Mouse (Mus musculus): ENCODE results near the gene Snrpg. TPM values are rescaled to one million over a fixed set of nuclear protein-coding genes. Genes with fewer than 3 reads are reported as not detected.
"Not testable (repeated sequence)": the region's sequence is repeated elsewhere in the genome, so short reads cannot be mapped to it uniquely, and the experiment has no call there.

The Snrpg gene
- total RNA-seq, 2 experiments from 2014 or later: 222 to 235 TPM

DNA sequence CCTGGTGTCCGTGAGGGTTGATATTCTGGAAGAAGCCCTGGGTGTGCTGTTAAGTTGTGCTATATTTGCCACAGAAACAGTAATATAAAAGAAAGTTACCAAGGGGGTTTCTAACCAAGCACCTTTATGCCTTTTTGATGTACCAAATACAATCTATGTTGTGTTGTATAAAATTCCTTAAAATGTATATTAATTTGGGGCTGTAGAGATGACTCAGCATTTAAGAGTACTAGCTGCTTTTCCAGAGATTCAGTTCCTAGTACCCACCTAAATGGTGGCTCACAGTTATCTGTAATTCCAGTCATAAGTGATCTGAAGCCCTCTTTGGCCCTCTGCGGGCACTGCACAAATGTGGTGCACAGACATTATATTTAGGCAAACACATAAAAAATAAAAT, 4.3 kb upstream of the Snrpg start:
- DNase-seq: no peak

DNA sequence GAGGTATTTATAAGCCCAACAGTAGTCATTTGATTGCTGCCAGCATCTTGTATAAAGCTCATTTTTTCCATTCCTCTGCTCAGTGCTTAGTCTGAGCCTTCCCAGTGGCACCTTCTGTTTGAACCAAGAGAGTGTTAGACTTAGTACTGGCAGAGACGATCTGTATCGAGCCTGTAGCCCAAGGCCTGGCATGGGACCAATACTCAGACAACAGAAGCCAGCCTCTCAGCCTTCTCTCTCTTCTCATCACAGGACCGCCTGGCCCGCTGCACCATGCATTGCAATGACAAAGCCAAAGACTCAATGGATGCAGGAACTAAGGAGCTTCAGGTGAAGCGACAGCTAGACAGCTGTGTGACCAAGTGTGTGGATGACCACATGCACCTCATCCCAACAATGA, 2.6 kb upstream of the Snrpg start:
- no peak for DNase-seq

DNA sequence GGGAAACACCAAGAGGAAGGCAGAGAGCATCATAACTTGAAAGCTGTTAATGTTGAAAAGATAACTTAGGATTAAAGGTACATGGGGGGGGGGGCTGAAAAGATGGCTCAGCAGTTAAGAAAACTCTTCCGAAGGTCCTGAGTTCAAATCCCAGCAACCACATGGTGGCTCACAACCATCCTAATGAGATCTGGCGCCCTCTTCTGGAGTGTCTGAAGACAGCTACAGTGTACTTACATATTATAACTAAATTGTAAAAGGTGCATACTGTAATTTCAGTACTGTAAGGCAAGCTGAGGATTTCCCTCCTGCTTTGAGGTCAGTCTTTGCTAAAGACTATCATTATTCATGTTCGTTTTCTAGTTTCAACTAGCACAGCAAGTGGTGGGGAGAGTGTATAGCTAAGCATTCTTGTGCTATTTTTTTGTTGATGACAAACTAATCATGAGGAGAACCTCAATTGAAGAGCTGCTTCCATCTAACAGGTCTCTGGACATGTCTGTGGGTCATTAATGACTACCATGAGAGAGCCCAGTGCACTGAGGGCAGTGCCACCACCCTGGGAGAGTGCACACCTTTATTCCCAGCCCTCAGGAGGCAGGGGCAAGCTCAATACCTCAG, 901 bp upstream of the Snrpg start:
- no peak for DNase-seq

DNA sequence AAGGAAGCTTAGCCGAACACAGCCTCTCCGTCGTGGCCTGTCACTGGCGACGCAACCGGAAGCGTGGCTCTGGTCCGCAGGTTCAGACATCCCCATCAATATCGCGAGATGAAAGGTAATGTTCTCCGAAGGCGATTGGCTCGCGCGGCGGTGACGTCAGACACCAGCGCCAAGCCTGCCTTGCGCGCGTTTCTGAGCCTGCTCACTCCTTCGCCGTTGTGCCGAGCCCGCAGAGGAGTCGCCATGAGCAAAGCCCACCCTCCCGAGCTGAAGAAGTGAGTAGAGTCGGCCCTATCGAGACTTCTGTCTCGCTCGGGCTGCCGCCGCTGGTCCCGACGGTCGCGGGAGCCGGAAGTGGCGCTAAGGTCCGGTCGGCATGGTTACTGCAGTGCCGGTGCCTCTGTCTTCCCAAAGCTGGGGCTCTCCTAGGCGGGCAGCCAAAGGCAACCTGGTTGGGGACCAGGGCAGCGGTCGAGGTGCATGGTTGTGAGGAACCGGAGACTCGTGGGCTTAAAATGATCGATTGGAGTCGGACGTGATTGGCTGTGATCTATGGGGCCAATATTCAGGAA, 322 bp downstream of the Snrpg start:
- DNase-seq: peak; percentile 97

DNA sequence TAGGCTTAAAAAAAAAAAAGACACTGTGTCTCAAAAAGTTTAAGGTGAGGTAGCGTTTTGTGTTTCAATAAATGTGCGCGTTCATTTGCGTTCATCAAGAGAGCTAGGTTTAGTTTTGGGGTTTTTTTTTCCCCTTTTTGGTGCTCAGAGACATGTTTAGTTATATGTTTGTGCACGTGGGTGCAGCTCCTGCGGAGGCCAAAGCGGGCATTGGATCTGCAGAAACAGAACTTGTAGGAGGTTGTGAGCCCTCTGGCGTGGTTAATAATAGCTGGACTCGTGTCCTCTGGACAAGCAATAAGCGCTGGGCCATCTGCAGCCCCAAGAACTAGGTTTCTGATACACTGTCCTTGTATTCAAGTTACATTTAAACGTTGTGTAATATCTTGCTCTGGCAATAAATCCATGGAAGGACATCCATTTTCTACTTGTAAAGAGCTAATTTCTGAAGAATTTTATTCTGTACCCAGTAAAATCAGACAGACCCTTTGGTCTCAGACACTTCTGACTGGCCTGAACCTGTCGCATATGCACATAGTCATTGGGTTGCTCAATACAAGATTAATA, 929 bp downstream of the Snrpg start:
- peak; percentile 44 for DNase-seq

DNA sequence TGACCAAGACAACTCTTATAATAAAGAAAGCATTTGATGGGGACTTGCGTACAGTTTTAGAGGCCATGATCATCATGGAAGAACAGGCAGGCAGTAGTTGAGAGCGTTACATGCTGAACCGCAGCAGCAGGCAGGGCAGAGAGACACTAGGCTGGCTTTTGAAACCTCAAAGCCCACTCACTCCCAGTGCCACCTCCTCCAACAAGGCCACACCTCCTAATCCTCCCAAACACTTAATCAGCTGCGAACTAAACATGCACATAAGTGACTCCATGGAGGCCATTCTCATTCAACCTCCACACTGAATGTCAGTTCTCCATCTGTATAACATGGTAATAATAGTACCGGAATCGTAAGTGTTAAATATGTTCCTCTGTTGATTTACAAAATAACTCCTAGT, 2.5 kb downstream of the Snrpg start:
- DNase-seq: no peak

DNA sequence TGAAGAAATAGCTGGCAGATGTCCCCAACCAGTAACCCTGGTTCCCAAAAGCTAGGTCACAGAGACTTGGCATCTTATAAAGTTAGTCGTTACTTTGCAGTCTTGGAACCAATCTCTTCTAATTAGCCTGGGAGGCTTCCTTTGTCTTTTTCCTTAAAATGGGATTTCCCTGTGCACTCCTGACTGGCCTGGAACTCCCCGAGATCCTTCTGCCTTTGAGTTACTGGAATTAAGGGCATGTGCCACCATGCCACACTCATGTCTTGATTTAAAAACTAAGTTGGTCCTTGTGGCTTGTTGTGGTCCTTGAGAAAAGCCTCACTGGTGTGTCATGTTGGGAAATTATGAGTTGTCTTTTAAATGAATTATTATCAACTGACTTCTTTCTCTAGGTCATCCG, 7.2 kb downstream of the Snrpg start:
- DNase-seq: peak; percentile 24

DNA sequence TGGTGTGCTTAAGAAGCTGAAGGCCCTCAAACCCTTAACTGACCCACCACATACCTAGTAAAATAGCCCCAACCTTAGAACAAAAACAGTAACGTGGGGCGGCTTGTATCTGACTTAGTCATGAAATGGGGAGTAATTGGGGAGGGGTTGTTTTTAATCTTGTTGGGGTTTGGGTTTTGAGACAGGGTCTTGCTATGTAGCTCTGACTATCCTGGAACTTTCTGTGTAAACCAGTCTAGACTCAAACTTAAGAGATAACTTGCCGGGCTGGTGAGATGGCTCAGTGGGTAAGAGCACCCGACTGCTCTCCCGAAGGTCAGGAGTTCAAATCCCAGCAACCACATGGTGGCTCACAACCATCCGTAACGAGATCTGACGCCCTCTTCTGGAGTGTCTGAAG, 9.0 kb downstream of the Snrpg start:
- not testable (repeated sequence) for DNase-seq

DNA sequence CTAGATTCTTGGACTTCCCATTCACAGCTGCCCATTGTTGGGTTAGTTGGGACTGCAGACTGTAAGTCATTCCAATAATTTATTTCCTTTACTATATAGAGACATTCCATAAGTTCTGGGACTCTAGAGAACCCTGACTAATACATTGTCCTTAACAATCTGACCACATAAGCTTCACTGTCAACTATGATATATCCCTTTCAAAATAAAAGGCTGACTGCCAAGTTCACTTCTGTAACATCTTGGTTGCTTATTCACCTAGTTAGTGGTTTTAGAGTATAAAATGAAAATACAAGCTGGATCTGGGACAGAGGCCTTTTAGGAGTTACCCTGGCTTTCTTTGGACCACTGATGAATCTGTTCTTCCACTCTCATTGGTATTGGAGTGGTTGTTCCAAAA, 11.4 kb downstream of the Snrpg start:
- no peak for DNase-seq

DNA sequence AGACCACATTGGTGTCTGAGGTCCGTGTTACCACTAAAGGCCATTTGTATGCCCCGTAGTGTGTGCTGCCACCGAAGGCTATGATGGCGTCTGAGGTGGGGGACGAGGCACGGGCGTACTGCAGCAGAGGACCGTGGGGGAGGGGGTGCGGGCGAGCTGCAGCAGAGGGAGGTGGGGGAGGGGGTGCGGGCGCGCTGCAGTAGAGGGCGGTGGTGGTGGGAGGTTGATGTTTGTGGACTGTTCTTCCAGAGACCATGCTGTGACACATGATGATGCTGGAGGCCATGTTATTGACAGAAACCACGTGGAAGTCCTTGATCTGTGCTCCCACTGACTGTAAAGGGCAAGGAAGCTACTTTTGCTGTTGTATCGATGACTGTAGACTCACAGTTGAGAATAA, 12.3 kb downstream of the Snrpg start:
- no peak for DNase-seq

DNA sequence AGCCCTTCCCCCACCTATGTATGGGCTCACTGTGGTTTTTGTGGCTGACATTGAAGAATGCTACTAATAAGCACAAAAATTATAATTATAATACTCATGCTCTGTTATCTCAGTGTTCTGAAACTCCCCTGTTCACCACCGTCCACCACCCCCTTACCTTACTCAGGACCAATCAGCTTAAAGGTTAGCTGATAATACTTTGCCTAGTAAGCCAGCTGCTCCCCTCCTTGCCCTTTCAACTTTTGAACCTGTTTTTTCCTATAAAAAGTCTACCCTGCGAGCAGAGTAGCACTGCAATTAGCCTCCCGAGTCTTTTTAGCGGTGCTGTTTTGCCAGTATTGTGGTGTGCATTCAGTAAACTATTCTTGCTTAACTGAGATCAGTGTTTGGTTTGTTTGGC, 13.6 kb downstream of the Snrpg start:
- no peak for DNase-seq

DNA sequence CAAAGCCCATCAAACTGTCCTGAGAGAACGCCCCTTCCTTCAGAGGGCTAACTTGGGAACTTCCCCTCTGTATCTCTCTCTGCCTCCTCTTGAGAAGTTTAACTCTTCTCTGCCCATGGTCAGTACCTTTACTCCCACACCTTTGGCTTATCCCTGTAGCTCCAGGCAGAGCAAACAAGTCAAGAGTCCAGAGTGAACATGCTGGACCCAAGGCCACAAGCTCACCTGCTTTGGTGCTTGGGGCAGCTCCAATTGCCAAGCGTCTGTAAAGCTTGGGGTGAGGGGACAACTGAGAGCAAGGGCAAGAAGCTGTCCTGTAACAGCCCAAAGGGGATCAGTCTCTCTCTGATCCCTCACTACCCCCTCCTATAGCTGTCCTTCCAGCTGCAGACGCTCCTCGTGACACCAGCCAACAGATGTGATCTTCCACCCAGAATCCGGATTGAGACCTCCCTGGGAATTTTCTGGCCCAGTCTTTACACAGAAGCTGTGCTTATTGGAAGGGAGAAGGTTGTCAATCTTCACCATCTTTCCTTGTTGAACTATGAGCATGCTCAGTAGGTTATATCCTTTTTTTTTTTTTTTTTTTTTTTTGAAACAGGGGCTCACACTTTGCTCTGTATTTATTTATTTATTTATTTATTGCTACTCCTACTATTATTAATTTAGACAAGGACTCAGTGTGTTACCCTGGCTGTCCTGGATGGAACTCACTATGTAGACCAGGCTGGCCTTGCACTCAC, 14.4 kb downstream of the Snrpg start:
- no peak for DNase-seq

DNA sequence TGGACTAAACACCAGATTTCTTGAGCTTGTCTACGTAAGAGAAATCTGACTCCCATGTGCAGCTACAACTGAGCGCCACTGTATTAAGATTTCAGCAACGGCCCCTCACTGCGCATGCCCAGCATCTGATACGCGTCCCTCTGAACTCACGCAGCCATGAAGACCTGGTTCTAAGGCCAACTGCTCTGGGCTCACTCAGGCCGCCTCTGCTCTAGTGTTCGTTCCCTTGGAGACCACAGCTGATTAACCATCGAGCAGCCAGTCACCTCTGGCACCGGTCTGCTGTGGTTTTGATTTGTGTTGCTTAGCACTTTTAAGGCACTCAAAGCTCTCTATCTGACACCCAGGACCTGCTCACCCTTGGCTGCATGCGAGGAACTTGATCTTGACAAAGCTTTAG, 16.2 kb downstream of the Snrpg start:
- DNase-seq: no peak

DNA sequence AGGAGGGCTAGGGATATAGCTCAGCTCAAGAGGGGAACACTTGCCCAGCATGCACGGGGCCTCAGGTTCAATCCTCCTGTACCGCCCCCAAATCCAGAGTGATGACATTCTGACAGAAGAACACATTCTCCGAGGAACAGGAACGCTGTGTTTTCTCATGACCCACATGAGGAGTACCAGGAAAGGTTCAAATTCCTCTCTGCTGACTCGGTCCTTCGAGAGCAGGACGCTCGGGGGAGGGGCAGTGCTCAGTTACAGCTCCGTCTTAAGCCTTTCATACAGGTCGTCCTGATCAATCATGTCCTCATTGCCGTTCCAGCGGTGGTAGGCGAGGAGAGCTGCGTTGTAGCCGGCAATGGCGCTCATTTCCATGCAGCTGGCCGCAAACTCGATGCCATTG, 17.4 kb downstream of the Snrpg start:
- no peak for DNase-seq

DNA sequence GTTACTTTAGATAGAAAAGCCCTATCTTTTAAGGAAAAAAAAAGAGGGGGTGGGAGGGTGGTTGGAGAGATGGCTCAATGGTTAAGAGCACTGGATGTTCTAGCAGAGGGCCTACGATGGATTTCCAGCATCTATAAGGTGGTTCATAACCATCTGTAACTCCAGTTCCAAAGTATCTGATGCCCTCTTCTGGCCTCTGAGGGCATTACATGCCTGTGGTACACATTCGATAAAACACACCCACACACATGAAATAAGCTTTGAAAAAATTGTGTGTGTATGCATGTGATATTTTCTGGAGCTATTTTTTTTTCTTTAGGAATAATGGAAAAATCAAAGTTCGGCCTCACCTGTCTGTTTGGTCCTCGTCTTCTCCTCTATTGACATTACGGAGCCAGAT, 20.2 kb downstream of the Snrpg start:
- DNase-seq: no peak

DNA sequence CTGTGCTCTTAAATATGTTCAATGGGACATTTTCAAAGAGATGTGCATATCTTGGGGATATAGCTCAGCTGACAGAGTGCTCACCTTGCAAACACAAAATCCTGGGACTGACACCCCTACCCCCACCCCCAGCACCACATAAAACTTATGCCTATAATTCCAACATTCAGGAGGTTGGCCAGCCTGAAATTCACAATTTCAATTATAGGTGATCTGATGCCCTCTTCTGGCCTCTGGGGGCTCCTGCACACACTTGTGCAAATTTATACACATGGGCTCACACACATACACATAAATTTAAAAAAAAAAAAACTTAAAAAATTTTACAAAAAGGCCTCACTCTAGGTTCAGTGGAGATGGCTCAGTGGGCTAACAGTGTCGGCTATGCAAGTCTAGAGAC, 22.1 kb downstream of the Snrpg start:
- no peak for DNase-seq

DNA sequence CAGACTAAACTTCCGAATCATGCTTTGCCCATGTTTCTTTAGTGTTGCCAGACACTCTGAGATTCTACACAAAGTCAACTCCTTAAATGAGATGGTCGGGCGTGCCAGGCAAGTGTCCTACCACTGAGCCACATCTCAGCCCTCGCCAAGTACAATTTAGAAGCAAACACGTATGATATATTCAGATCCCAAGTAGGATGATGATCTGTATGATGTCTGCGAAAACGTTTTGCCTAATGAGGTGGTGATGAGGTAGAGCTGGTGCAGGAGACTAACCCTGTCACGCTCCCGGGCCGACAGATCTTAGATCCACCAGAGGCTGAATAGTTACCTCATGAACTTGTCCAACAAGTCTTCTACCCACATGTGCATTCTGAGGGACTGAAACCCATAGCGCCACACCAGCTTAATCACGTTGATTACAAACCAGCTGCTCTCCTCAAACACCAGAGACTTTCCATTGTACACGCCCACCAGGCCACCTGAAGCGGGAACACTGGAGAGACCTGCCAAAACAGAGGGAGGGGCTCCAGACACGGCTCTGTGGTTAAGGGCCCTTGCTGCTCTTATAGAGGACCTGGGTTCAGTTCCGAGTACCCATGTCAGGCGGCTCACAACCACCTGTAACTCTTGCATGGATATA, 23.1 kb downstream of the Snrpg start:
- no peak for DNase-seq

DNA sequence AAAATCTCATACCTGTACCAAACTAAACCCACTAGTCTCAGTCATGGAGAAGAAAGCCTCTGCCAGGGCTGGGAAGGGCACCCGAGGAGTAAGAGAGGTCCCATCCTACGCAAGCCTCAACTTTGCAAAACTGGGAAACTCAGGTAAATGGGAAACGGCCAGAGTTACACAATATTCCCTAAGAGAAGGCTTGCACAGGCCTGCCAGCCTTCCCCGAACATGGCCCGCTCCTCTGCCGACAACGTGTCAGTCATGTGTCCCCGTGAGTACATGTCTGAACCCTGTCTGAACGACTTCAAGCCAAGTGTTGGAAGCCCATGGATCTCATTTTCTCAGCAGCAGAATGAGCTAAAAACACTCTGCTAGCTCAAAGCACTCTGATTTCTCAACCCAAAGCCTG, 23.9 kb downstream of the Snrpg start:
- DNase-seq: peak; percentile 15

DNA sequence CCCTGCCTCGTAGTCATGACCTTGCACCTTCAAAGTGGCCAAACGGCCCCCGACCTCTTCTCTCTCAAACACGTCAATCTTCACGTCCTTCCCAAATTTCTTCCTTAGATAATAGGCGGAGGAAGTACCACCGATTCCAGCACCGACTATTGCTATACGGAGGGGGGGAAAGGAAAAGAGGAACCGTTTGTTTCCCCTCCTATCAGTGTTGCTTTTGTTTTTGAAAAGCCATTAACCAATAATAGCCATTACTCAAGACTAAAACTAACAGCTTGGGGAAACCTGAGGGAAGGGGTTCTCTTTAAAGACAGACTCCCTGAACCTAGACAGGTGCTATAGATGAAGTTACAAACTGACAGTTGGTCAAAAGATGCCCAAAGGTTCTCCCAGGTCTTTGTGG, 24.9 kb downstream of the Snrpg start:
- DNase-seq: no peak

DNA sequence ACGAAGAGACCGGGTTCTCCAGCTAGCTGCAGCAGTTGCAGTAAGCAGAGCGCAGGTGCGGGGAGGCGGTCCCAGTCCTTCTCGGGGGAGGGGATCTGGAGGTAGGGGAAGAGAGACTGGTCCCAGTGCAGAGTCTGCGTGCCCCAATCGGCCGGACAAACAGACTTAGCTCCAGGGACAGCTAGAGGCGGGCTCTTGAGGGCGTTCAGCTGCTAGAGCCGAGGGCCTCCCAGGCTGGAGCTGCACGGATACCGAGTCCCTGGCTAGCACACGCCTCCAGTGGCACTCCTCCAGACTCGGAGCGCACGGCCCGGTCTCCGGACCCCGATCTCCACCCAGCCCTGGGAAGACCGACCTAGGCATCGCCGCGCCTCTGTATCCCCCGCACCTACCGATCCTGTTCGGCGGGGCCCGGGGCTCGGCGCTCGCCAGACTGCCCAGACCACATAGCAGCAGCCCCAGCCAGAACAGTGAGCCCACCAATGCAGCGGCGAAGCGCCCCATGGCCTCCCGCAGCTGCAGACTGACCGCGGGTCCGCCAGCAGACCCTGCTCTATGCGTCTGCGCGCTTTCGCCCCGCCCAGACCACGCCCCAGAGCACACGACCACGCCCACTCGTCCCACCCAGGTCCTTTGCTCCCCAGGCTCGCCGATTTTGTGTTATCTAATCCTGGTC, 25.6 kb downstream of the Snrpg start, which contains the start of gene Pcyox1:
TSS of gene Pcyox1 (minus strand) at position 574 of the 676 bp plus-strand sequence.
- DNase-seq: peak; percentile 95

DNA sequence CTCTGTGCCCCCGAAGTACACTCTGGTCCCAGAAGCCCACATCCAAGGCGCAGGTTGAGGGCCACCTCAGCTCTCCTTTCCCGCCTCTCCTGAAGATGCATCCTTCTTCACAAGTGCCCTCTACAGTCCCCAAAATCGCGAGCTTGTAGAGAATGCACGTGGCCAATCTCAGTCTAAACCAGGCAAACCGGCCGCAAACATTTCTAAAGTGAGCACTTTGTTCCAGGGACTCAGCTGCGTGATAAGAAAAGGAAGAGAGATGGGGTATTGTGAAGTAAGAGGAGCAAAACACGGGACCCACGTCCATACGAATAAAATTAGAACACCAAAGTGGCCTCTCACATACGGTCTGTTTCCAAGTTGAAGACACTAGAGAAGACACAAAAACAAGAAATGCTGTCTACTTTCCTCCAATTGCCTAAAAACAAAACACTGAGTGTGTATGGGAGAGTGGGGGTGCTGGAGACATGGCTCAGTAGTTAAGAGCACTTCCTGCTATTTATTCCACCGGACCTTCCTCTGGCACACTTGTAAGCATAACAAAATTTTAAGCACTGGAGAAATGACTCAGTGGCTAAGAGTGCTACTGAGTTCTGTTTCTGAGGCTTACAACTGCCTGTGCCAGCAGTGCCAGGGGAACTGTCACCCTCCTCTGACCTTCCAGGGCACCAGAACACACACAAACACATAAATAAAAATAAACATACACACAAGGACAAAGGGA, 26.3 kb downstream of the Snrpg start:
- DNase-seq: no peak

DNA sequence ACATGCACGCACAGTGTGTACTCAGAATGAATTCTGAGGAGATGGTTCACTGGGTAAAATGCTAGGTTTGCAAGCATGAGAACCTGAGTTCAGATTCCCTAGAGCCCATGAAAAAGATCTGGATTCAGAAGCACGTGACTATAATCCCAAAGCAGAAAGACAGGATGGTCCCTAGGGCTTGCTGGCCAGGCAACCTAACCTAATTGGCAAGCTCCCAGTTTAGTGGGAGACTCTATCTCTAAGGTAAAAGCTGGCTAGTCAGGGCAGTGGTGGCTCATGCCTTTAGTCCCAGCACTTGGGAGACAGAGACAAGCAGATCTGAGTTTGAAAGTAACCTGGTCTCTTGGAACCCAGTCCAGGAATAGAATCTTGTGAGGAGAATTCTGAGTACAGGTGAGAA, 27.9 kb downstream of the Snrpg start:
- peak; percentile 47 for DNase-seq

All from adrenal gland, postnatal 10 days (tissue).